Mouse (Mus musculus) embryonic facial prominence, embryonic 14.5 days (tissue): ENCODE measurements at regions not wholly inside any gene's neighbourhood (a gene's known extent, or its start where the extent isn't known, plus 50 kb on each side); places are given as distances from the start of the nearest gene placed in this dataset.
A peak's percentile ranks its signal among the peaks of the same experiment; 100 is the strongest.

Experiments
- ATAC-seq: fragments of 200-750 bp; cut with Nextera tagmentation; 2 replicates; pipeline ENCODE4 v1.8.0; 2017; ENCODE audit warnings: low read depth, moderate number of reproducible peaks, moderate TSS enrichment
- DNase-seq: peaks from one replicate; pipeline ENCODE4 v3.0.0-alpha.2; 2015; ENCODE audit warnings: low spot score
- H3K27ac ChIP-seq: fragments of 300-500 bp; sonication (generic); replicated peaks from 2 replicates; pipeline ENCODE4 v1.5.1; 2014; ENCODE audit warnings: low read depth, mild to moderate bottlenecking, low read length, moderate library complexity
- H3K27me3 ChIP-seq: fragments of 300-500 bp; sonication (generic); replicated peaks from 2 replicates; pipeline ENCODE4 v1.6.1; 2014; ENCODE audit warnings: low read length; ENCODE audit not compliant: control insufficient read depth, insufficient read depth
- H3K36me3 ChIP-seq: fragments of 300-500 bp; sonication (generic); 2 replicates; pipeline ENCODE4 v1.6.1; 2014; ENCODE audit warnings: low read length, mixed read lengths; ENCODE audit not compliant: control insufficient read depth, insufficient read depth
- H3K4me1 ChIP-seq: fragments of 300-500 bp; sonication (generic); 2 replicates; pipeline ENCODE4 v1.6.1; 2014; ENCODE audit warnings: antibody characterized with exemption, low read length; ENCODE audit not compliant: control insufficient read depth, insufficient read depth
- H3K4me2 ChIP-seq: fragments of 300-500 bp; sonication (generic); 2 replicates; pipeline ENCODE4 v1.6.1; 2014; ENCODE audit warnings: low read depth, mild to moderate bottlenecking, low read length, moderate library complexity, mixed read lengths
- H3K4me3 ChIP-seq: fragments of 300-500 bp; sonication (generic); 2 replicates; pipeline ENCODE4 v1.5.1; 2014; ENCODE audit warnings: low read depth, mild to moderate bottlenecking, low read length
- H3K9ac ChIP-seq: fragments of 300-500 bp; sonication (generic); 2 replicates; pipeline ENCODE4 v1.6.1; 2014; ENCODE audit warnings: low read depth, mild to moderate bottlenecking, low read length, moderate library complexity, mixed read lengths
- H3K9me3 ChIP-seq: fragments of 300-500 bp; sonication (generic); 2 replicates; pipeline ENCODE4 v1.6.1; 2016; ENCODE audit warnings: low read length; ENCODE audit not compliant: control insufficient read depth
- WGBS: fragments of 180-500 bp; shearing (Covaris S2); extraction: QIAGEN DNeasy Blood & Tissue Kit; methylation state at CpG from one replicate; pipeline ENCODE4 v1.1.7; 2014; 5-methylcytosine and 5-hydroxymethylcytosine counted together

DNA sequence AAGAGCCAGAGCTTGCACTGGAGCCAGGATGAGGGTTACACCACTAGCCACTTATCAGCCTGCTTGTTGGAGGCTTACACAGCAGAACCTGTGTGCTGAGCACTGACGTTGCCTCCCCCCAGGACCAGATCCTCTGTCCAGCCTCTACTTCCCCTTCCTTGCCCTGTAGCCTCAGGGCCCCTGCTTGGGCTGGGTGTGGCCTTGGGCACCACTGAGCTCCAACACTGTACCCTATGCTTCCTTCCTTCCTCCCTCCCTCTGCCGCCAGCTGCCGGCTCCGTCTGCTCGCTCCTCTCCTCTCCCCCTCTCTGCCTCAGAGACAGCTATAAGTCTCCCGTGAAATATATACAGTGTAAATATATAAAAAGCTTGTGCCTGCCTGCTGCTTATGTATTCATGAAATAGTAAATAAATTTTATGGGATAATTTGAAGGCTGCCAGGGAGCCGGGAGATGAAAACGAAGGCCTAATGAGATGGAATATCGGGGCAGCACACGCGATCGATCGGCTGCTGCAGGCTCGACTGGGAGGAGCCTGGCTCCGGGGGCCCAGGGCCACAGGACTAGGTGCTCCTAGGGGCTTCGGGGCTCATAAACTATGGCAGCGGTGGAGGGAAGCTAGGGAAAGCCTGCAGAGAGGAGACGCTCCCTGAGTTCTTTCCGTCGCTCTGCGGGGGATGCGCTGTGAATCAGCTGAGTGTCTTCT is 135.6 kb downstream of the Rbm19 start:
- DNase-seq (no peak), ATAC-seq (no peak)
- Histone ChIP-seq H3K4me3 (peak overlapping the region; percentile 7), H3K27ac (no peak overlapping the region), H3K27me3 (peaks cover 35% of the 10 kb centered on the region), H3K9ac (no peak overlapping the region), H3K9me3 (no peaks in the 10 kb centered on the region), H3K4me2 (peak overlapping the region; percentile 36), H3K36me3 (no peaks in the 10 kb centered on the region), H3K4me1 (no peaks in the 10 kb centered on the region)
- 16% methylated on average over 22 of the region's 22 CpGs for WGBS

DNA sequence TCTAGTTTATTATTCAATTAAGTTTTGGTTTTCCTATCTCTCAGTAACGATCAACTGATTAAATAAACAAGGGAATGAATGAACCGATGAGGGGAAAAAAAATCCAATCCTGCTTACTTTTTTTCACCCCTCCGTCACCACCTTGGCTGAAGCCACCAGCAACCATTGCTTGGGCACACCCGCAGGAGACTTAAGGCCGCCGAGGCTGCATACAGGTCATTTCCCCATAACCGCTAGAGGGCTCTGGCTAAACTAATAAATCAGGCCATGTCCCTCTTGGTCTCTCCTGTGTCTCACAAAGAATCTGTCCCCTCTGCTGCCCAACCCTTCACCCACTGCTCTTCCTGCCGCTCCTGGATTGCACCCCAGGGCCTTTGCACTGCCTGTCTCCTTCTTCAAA is 136.3 kb downstream of the Rbm19 start:
- Histone ChIP-seq H3K36me3 (no peaks in the 10 kb centered on the region), H3K4me1 (no peaks in the 10 kb centered on the region), H3K27ac (no peak overlapping the region), H3K9me3 (no peaks in the 10 kb centered on the region), H3K4me2 (no peak overlapping the region), H3K4me3 (no peak overlapping the region; the same call in 1 of the 2 replicates), H3K9ac (no peak overlapping the region), H3K27me3 (peaks cover 35% of the 10 kb centered on the region)
- peak; percentile 41; the same call in 1 of the 2 replicates for ATAC-seq
- peak; percentile 71 for DNase-seq
- 14% methylated on average over 8 of the region's 8 CpGs for WGBS

DNA sequence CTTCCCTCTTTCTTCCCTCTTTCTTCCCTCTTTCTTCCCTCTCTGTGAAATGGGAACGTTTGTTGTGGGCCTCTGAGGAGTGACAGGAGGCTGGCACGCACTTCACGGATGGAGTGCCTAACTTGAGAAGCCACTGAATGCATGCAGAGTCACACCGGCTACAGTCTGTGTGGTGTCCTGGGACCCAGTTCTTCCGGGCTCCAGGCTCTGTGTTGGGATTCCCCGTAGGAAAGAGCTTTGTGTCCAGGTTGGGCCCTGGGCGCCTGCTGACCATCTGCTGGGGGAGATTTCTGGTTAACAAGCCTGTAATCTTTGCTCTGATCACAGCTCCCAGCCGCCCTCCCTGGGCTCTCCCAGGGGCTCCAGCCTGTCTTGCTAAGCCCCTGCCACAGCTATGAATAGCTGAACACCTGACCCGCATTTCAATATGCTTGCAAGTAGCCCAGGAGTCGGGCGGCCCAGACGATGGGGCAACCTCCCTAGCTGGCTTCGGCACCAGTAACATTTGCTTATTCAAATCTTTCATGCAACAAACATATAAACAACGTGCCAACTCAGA is 146.5 kb downstream of the Rbm19 start:
- Histone ChIP-seq H3K36me3 (no peaks in the 10 kb centered on the region), H3K4me2 (no peak overlapping the region), H3K4me1 (no peaks in the 10 kb centered on the region), H3K27ac (no peak overlapping the region), H3K9me3 (no peaks in the 10 kb centered on the region), H3K4me3 (no peak overlapping the region), H3K27me3 (peaks cover 27% of the 10 kb centered on the region), H3K9ac (no peak overlapping the region)
- no peak for DNase-seq
- no peak for ATAC-seq
- WGBS = 39% methylated on average over 14 of the region's 14 CpGs

DNA sequence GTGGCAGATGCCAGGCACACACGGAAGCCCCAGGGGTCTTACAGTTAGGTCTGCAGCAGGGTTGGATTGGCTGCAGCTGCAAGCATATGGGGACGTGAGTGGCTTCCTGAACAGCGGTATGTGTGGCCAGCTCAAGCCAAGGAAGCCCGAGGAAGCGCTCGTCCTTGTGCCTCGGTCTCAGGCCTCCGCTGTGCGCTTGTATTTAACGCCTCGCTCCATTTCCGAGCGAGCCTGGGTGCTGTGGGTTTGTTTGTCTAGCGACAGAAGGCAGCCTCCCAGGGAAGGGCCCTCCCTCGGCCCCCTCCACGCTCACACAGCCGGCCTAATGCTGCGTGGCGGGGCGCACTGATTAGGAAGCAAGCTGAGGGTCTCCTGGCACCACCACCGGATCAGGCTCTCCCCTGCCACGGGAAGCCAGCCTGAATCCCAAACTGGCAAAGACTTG is 153.2 kb downstream of the Rbm19 start:
- WGBS = 21% methylated on average over 20 of the region's 22 CpGs

DNA sequence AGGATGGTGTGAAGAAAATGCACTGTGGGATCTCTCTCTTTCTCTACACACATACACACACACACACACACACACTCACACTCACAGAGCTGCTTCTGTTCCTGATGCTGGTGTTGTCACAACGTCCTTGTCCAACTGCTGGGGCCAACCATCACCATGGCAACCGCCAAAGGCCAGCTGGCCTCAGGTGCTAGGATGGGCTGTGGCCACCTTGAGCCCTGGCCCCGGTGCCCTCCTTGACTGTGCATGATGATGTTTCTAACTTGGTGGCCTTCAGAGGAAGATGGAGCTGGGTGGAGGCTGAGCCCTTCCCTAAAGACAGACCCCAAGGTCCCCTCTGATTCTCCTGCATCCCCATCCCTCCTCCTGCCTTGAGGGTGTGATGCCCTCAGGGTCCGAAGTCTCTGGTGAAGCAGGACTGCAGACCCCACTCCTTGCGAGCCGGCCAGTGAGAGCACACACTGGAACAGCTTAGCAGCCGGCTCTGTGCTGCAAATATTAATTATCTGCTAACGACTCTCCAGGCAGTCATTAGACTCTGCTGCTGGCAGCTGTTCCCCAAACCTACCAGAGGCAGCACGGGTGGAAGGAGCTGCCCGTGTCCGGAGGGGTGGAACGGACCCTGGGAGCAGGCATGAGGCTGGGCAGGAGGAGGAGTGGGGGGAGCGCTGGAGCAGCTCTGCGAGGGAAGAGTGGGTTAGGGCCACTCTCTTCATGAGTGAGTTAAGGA is 154.8 kb downstream of the Rbm19 start:
- Histone ChIP-seq H3K36me3 (no peaks in the 10 kb centered on the region), H3K4me1 (no peaks in the 10 kb centered on the region), H3K27me3 (peaks cover 18% of the 10 kb centered on the region; the same call in 1 of the 2 replicates), H3K9ac (no peak overlapping the region), H3K27ac (no peak overlapping the region), H3K9me3 (no peaks in the 10 kb centered on the region), H3K4me3 (no peak overlapping the region), H3K4me2 (no peak overlapping the region)
- DNase-seq (no peak), ATAC-seq (no peak)
- WGBS = 53% methylated on average over 14 of the region's 14 CpGs

More for the DNA sequence above, 153.2 kb downstream of the Rbm19 start:
- Histone ChIP-seq H3K9me3 (no peaks in the 10 kb centered on the region), H3K27me3 (peaks cover 18% of the 10 kb centered on the region), H3K4me2 (peak overlapping the region; percentile 34; the same call in 1 of the 2 replicates), H3K4me3 (no peak overlapping the region), H3K27ac (no peak overlapping the region), H3K36me3 (no peaks in the 10 kb centered on the region), H3K9ac (no peak overlapping the region), H3K4me1 (no peaks in the 10 kb centered on the region)
- ATAC-seq (no peak), DNase-seq (peak; percentile 14)

DNA sequence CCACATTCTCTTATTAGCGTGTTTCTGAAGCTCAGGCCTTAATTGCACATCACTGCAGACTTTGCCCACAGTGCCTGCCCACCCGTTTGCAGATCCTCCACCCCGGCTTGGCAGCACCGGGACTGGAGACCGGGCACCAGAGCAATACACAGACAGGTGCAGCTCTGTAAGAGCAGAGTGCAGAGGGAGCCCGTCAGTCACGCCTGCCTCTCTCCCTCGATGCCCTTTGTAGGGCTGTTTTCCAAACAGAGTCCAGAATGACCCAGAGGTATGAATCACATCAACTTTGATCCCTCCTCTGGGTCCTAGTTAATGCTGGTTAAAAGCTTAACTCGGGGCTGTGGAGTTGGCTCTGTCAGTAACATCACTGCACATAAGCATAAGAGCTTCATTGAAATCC is 155.3 kb upstream of the Lhx5 start:
- ATAC-seq = no peak
- Histone ChIP-seq H3K4me1 (no peaks in the 10 kb centered on the region), H3K4me3 (no peak overlapping the region), H3K9me3 (no peaks in the 10 kb centered on the region), H3K9ac (no peak overlapping the region), H3K36me3 (no peaks in the 10 kb centered on the region), H3K27ac (no peak overlapping the region), H3K4me2 (no peak overlapping the region), H3K27me3 (peaks cover 30% of the 10 kb centered on the region)
- no peak for DNase-seq
- 80% methylated on average over 9 of the region's 9 CpGs for WGBS

DNA sequence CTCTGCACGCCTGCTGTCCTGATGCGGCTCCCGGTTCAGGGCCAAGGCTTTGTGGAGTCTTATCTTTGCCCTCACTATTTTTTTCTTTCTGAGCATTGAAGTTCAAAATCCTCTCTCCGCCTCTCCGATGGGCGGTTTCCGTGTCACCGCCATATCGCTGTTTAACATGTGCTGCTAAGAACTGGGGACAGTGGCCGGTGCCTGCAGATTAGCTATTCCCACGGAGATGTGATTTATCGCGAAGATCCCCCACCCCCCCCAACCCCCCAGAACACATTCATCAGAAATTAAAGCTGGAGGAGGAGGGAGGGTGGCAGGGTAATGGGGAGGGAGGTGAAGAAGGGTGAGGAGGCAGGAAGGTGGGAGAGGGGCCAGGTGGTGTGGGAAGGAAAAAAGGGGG is 151.2 kb upstream of the Lhx5 start:
- no peak for DNase-seq
- Histone ChIP-seq H3K4me2 (no peak overlapping the region), H3K4me1 (no peaks in the 10 kb centered on the region), H3K9me3 (no peaks in the 10 kb centered on the region), H3K36me3 (no peaks in the 10 kb centered on the region), H3K27me3 (peaks cover 54% of the 10 kb centered on the region), H3K27ac (no peak overlapping the region), H3K4me3 (no peak overlapping the region), H3K9ac (no peak overlapping the region)
- 5% methylated on average over 13 of the region's 13 CpGs for WGBS
- no peak for ATAC-seq

DNA sequence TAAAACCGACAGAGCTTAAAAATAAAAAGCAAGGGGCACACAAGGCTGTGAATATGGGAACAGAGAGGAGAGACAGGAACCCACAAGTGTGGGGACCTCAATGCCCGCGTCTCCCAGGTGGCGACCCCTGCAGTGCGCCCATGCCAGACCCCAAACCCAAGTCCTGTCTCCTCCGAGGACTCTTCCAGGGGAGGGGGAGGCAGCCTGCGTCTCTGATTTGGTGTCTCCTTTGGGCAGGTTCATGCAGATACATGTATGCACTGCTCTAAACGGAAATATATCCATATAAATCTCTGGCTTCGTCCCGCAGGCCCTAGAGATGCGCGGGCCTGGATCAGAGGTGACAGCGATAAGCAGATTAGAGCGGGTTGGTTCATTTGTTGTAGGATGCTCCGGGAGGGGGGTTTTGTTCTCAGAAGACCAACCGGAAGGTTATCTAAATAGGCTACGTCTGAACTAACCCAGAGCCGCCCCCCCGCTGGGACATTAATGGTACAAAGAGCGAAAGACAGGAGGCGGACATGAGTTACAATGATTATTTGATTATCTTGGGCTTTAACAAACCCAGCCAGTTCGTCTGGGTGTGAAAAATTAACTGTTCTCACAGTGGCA is 150.4 kb upstream of the Lhx5 start:
- ATAC-seq = no peak
- Histone ChIP-seq H3K27me3 (peaks cover 54% of the 10 kb centered on the region), H3K4me2 (no peak overlapping the region), H3K36me3 (no peaks in the 10 kb centered on the region), H3K9me3 (no peaks in the 10 kb centered on the region), H3K9ac (no peak overlapping the region), H3K27ac (no peak overlapping the region), H3K4me3 (no peak overlapping the region), H3K4me1 (no peaks in the 10 kb centered on the region)
- DNase-seq = no peak
- WGBS = 2% methylated on average over 17 of the region's 22 CpGs
